ENCODE assay signal across 8 mouse cellular contexts in genomic region chr3:130059805-130060395, GRCm38 (mm10). TPM values are rescaled to one million over a fixed set of nuclear protein-coding genes. Genes with fewer than 3 reads are reported as not detected.
A peak's percentile ranks its signal among the peaks of the same experiment; 100 is the strongest.
DNase-seq lines count a peak whose midpoint lies in the region; ATAC-seq lines count a peak whose summit lies in the region.

No protein-coding gene starts in this region.

- no peaks in the 10 kb centered on the region for H3K9me3 ChIP-seq in heart, embryonic 11.5 days (replicated peaks; ENCODE audit: control insufficient read depth, low read length)
- H3K9me3 ChIP-seq in limb, embryonic 15.5 days: no peaks in the 10 kb centered on the region
- H3K9me3 ChIP-seq in midbrain, embryonic 16.5 days (replicated peaks; ENCODE audit: control insufficient read depth, low read length, poor library complexity, severe bottlenecking): no peaks in the 10 kb centered on the region

- peak overlapping the region; percentile 89 for H3K9ac ChIP-seq in heart, embryonic 11.5 days (ENCODE audit: low read depth, low read length)
- peak overlapping the region; percentile 95 for H3K9ac ChIP-seq in limb, embryonic 15.5 days
- peak overlapping the region; percentile 93 for H3K9ac ChIP-seq in midbrain, embryonic 16.5 days (ENCODE audit: low read depth, low read length)

- peak overlapping the region; percentile 88 for H3K4me2 ChIP-seq in heart, embryonic 11.5 days
- peak overlapping the region; percentile 57 for H3K4me2 ChIP-seq in limb, embryonic 15.5 days
- peak overlapping the region; percentile 80 for H3K4me2 ChIP-seq in midbrain, embryonic 16.5 days (ENCODE audit: low read length)

- H3K36me3 ChIP-seq in heart, embryonic 11.5 days (ENCODE audit: control insufficient read depth, insufficient read depth, low read length): no peaks in the 10 kb centered on the region
- peaks cover 4% of the 10 kb centered on the region for H3K36me3 ChIP-seq in limb, embryonic 15.5 days
- no peaks in the 10 kb centered on the region for H3K36me3 ChIP-seq in midbrain, embryonic 16.5 days (ENCODE audit: control insufficient read depth, insufficient read depth, low read length)

- no peaks in the 10 kb centered on the region for H3K27me3 ChIP-seq in heart, embryonic 11.5 days (ENCODE audit: control insufficient read depth, insufficient read depth, low read length)
- no peaks in the 10 kb centered on the region for H3K27me3 ChIP-seq in limb, embryonic 15.5 days
- H3K27me3 ChIP-seq in midbrain, embryonic 16.5 days (ENCODE audit: control insufficient read depth, insufficient read depth, low read depth, low read length): no peaks in the 10 kb centered on the region

- H3K4me3 ChIP-seq in heart, embryonic 11.5 days (ENCODE audit: low read depth, low read length): peak overlapping the region; percentile 93
- H3K4me3 ChIP-seq in limb, embryonic 15.5 days: peak overlapping the region; percentile 92
- H3K4me3 ChIP-seq in midbrain, embryonic 16.5 days (ENCODE audit: low read depth, low read length): peak overlapping the region; percentile 73

- peaks cover 36% of the 10 kb centered on the region for H3K4me1 ChIP-seq in heart, embryonic 11.5 days (ENCODE audit: control insufficient read depth, insufficient read depth, low read length)
- H3K4me1 ChIP-seq in limb, embryonic 15.5 days: peaks cover 34% of the 10 kb centered on the region
- peaks cover 39% of the 10 kb centered on the region for H3K4me1 ChIP-seq in midbrain, embryonic 16.5 days (ENCODE audit: control insufficient read depth, insufficient read depth, low read length)

- DNase-seq in cerebellum, adult 11 months: peak; percentile 12
- no peak for DNase-seq in cerebellum, postnatal 14 days
- DNase-seq in CD4-positive helper T cell, adult 2 months (ENCODE audit: low read depth, low spot score): peak; percentile 71
- peak; percentile 35 for DNase-seq in cerebellum, adult 11-12 months
- DNase-seq in thymus, postnatal 36 days: peak; percentile 78 to 84

- H3K27ac ChIP-seq in heart, embryonic 11.5 days (ENCODE audit: low read depth, low read length): peak overlapping the region; percentile 99
- H3K27ac ChIP-seq in limb, embryonic 15.5 days: peak overlapping the region; percentile 98
- H3K27ac ChIP-seq in midbrain, embryonic 16.5 days (ENCODE audit: low read length): peak overlapping the region; percentile 93

- ATAC-seq in heart, embryonic 11.5 days (replicated peaks; ENCODE audit: insufficient number of reproducible peaks, low FRiP score, low TSS enrichment): no peak; the same call in 1 of the 2 replicates
- ATAC-seq in limb, embryonic 15.5 days (ENCODE audit: insufficient number of reproducible peaks, low FRiP score, low TSS enrichment, low read depth): peak; percentile 27; the same call in 1 of the 2 replicates
- ATAC-seq in midbrain, embryonic 16.5 days: no peak; the same call in 1 of the 2 replicates

- 1% methylated on average over 31 of the region's 42 CpGs for WGBS in heart, embryonic 11.5 days (ENCODE audit: insufficient replicate concordance)
- WGBS in limb, embryonic 15.5 days: under 1% methylated on average over 41 of the region's 42 CpGs
- WGBS in midbrain, embryonic 16.5 days: under 1% methylated on average over 38 of the region's 42 CpGs

RNA-seq across cellular contexts. Expression of gene Sec24b, which starts 1.5 kb away (rescaled TPM):
- polyA plus RNA-seq in heart, embryonic 11.5 days (2014; fragmentation: Nextera tagmentation; extraction: Ambion mirVana): 27.1 and 27.9 TPM in 2 replicates
- polyA plus RNA-seq in limb, embryonic 15.5 days (2015; fragmentation: Nextera tagmentation; extraction: Ambion mirVana): 29.8 and 30.0 TPM in 2 replicates
- 31.0 and 32.9 TPM in 2 replicates for polyA plus RNA-seq in midbrain, embryonic 16.5 days (2015; fragmentation: Nextera tagmentation; extraction: Ambion mirVana)

Comparison
In these comparisons a context has a peak if more than half of its experiments do, and no peak if none do; other contexts are left out.
1. DNase-seq: peak in cerebellum, adult 11 months (single experiment), CD4-positive helper T cell, adult 2 months (single experiment), cerebellum, adult 11-12 months (single experiment) and thymus, postnatal 36 days (2 of 2); none in cerebellum, postnatal 14 days (0 of 2).
2. Peak in every context shown above with its lines, with median percentiles within 50 percentile points of each other: H3K27ac ChIP-seq, H3K4me2 ChIP-seq, H3K4me3 ChIP-seq and H3K9ac ChIP-seq.